Mouse (Mus musculus) layer of hippocampus, adult 9-10 months (tissue): ENCODE data around the gene Olfr320.
"Not testable (repeated sequence)": the region's sequence is repeated elsewhere in the genome, so short reads cannot be mapped to it uniquely, and the experiment has no call there.

Experiments used
- DNase-seq: peaks from one replicate; pipeline ENCODE4 v3.0.0; 2022; ENCODE audit warnings: low spot score

Gene Olfr320

GRCm38 (mm10) chr11:58680799-58681198 is at the start of gene Olfr320:
TSS of gene Olfr320 (plus strand) at chr11:58681099.
- DNase-seq: no peak

GRCm38 (mm10) chr11:58634878-58635277 is 46.0 kb upstream of the Olfr320 start:
- DNase-seq: no peak

- no peak for DNase-seq
These were observed 44.4 kb upstream of the Olfr320 start for GRCm38 (mm10) chr11:58636376-58636977.

- no peak for DNase-seq
These were observed 42.7 kb upstream of the Olfr320 start for GRCm38 (mm10) chr11:58638176-58638701.

- DNase-seq: no peak
These were observed 40.5 kb upstream of the Olfr320 start, which contains the start of gene Trim58 for GRCm38 (mm10) chr11:58640272-58640867. TSS of gene Trim58 (plus strand) at chr11:58640465.

- no peak for DNase-seq
These were observed 39.8 kb upstream of the Olfr320 start for GRCm38 (mm10) chr11:58641057-58641456.

GRCm38 (mm10) chr11:58641638-58642358 is 39.1 kb upstream of the Olfr320 start:
- DNase-seq: no peak

GRCm38 (mm10) chr11:58643350-58643749 is 37.5 kb upstream of the Olfr320 start:
- DNase-seq: no peak

GRCm38 (mm10) chr11:58655151-58655550 is 25.7 kb upstream of the Olfr320 start:
- no peak for DNase-seq

- no peak for DNase-seq
These were observed 22.3 kb upstream of the Olfr320 start, which contains the start of gene Olfr322 for GRCm38 (mm10) chr11:58658596-58658995. TSS of gene Olfr322 (plus strand) at chr11:58658782.

- DNase-seq: no peak
These were observed 11.6 kb upstream of the Olfr320 start for GRCm38 (mm10) chr11:58669252-58669651.

GRCm38 (mm10) chr11:58671825-58672224 is 9.1 kb upstream of the Olfr320 start:
- no peak for DNase-seq

- no peak for DNase-seq
These were observed 18.0 kb downstream of the Olfr320 start, which contains the start of gene Olfr319 for GRCm38 (mm10) chr11:58698862-58699261. TSS of gene Olfr319 (plus strand) at chr11:58699162.

- no peak for DNase-seq
These were observed 28.2 kb downstream of the Olfr320 start for GRCm38 (mm10) chr11:58709086-58709485.

- DNase-seq: not testable (repeated sequence)
These were observed 36.8 kb downstream of the Olfr320 start for GRCm38 (mm10) chr11:58717723-58718122.

- DNase-seq: no peak
These were observed 38.8 kb downstream of the Olfr320 start for GRCm38 (mm10) chr11:58719701-58720100.

GRCm38 (mm10) chr11:58723914-58724313 is 43.0 kb downstream of the Olfr320 start, which contains the start of gene Olfr318:
TSS of gene Olfr318 (minus strand) at chr11:58724014.
- no peak for DNase-seq

- not testable (repeated sequence) for DNase-seq
These were observed 47.2 kb downstream of the Olfr320 start for GRCm38 (mm10) chr11:58727896-58728650.

GRCm38 (mm10) chr11:58733372-58733771 is 52.5 kb downstream of the Olfr320 start:
- DNase-seq: peak; percentile 38
